Mouse (Mus musculus) CD4-positive helper T cell, adult 2 months (primary cell): ENCODE results near the gene P3h4.

Experiments used
- DNase-seq: peaks from one replicate; pipeline ENCODE4 v3.0.0-alpha.2; 2012; ENCODE audit warnings: low read depth, missing footprints, low spot score

The P3h4 gene

DNA sequence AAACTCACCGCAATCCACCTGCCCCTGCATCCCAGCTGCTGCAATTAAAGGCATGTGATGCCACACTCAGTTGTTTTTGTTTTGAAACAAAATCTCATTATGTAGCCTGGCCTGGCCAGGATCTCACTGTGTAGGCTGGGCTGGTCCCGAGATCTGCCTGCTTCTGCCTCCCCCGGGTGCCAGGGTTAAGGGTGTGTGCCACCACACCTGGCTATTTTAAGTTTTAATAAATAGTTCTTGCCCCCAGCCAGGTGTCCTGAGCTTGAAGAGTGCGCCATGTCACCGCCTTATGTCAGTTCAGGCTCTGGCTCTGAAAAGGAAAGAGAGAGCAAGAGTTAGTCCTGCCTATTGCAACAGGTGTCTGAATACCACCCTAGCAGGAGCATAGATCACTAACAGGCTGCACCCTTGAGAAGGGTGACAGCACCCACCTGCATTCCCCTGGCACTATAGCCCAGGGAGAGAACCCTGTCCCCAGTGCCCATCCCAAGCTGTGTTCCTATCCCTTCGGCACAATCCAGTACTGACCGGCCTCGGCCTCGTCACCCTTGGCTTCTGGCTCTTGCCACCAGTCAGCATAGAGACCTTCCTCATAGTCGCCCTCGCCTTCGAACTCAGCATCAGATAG, 5.7 kb downstream of the P3h4 start:
- DNase-seq: no peak

DNA sequence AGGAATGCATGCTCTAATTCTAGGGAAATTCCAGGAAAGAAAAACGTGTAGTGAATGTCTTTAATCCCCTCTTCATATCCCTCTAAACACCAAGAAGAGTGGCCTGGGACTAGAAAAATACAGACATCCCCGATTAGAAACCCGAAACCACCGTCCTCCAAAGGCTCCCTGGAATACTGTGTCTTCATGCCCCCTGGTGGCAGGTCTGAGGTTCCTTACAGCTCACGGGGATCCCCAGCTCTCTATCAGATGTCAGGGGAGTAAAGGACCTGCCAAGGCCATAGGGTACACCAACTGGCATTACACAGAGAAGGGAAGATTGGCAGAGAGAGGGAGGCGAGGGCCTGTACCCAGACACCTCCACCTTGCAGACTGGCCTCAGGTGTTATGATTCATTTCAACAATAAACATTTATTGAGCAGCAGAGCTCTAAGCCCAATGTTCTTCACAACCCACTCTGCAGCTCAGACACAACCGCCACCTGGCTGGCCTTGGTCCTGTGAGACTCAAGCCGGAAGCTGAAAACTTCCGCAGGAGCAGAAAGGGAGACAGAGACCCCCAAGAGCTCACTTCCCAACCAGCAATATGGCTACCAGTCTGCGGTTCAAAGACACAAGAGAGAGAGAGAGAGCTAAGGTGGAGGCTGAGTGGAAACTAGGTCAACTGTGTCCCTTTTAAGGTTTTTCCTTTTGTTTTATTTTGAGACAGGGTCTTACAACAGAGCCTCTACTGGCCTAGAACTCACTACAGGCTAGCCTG, 6.4 kb downstream of the P3h4 start:
- peak; percentile 52 for DNase-seq

DNA sequence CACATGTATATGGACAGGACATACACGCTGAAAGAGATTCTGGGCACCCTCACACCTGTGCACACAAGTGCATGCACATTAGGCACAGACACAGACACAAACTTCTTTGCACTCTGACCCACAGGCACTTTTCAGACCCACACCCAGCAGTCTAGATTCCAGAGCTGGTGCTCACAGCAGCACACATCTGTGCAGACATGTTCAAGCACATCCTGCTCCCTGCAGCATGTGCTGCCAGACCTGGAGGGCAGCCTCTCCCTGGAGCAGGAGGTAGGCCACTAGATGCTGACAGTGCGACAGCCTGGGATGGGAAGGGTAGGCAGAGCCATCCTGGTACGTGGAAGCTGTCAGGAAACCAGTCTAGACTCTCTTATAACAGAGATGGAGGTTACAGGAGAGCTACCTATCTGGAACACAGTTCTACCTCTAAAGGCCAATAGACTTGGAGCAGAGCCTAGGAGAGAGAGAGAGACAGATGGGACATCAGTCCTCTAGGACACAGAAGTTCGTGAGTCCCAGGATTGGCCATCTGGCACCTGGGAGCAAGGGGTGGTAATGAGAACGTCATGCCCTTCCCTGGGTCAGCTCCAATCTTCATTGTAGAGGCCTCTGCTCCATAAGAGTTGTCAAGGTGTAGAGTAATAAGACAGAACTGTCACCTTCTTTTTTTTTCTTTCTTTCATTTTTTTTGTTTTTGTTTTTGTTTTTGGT, 7.5 kb downstream of the P3h4 start:
- no peak for DNase-seq

DNA sequence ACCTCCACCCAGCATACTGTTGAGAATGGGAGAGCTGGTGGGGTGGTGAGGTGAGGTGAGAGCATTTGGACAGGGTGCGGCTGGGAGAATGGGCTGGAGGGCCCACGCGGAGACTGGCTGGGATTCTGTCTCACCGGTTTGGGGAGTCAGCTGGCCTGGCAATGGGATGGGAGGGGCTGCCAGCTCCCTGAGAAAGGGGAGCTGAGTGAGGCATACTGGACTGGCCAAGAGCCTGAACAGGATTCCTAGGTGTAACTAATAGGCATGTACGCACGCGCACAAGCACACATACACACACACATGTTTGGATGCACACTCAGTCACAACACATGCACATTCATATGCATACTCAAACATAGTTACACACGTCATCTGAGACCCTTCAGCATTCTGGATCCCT, 8.4 kb downstream of the P3h4 start:
- DNase-seq: no peak

DNA sequence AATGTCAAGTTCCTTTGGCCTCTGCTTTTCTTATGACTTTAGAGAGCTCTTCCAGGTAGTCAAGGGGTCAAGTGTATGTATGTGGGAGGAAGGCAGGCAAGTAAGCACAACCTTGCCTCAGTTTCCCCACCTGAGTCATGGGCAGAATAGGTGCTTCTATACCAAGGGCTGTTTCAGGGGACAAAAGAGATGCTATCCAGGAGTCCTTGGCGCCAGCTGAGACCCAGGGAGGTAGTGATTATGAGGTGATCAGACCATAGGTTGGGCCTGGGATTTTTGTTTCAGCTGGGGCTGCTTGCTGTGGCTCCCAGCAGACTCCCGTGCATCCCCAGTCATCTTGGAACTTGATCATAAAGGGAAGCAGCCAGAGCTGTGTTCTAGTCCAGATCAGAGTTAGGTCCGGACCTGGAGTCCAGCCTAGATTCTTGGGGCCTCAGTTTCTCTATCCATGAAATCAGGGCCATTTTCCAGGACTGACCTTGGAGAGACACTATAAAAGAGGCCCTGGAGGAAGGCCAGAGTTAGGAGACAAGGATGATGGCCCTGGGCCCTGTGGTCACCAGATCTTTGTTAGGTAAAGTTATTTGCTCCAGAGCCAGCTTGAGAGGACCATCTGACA, 10.1 kb downstream of the P3h4 start:
- DNase-seq: no peak

DNA sequence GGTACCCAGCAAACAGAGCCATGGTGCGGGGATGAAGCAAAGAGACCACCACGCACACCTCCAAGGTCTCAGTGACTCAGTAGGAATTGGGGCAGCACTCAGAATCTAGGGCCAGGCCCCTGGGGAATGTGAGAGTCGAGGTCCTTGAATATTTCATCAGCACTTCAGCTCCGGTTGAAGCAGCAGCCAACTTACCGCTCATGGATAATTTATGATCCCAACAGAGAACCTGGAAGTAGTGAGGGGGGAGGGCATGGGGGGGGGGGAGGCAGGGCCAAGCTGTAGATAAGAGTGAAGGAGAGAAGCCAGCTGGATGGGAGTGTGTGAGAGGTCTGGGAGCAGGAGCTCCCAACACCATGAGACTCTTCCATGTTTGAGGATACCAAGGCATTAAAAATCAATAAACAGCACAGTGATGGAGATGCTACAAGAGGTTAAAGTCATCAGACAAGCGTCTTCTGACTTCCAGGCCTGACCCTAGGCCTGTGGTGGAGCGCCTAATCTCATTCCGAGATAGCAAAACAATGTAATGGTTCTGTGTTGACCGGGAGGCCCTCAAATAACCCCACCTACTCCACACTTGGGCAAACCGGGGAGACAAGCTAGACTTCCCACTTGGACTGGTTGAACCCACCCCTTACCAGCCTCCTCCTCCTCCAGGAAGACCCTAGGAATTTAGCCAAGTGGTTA, 11.0 kb downstream of the P3h4 start:
- DNase-seq: no peak

DNA sequence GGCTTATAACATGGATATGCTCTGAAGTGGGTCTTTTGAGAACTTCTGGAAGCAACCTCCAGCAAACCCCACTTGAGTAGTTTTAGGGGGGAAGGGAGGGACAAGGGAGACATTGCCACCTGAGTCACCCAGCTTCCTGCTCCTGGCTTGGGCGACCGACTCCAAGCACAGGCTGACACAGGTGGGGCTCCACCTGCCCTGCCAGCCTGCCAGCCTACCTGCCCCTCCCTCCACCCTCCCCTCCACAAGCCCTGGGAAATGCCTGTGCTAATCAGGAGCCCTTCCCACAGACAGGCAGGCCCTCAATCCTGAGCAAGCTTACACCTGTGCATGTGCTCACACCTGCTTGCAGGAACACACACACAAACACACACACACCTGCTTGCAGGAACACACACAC, 12.0 kb downstream of the P3h4 start:
- DNase-seq: no peak

DNA sequence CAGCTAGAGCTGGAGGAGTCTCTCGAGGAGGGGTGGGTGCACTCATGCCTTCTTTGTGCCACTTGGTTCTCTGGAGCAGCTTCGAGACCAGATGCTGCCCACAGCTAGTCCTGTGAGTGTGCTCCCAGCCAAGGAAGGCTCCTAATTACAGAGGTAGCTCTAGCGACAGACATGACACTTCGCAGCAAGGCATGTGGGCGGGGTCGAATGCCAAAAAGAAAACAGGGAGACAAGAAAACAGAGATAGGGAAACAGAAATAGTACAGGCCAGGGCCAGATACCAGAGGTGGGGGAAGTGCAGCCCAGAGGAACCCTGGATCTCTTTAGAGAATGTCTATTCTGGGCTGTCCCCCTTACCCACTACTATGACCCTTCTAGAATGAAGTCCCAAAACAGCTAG, 12.4 kb downstream of the P3h4 start:
- DNase-seq: no peak

DNA sequence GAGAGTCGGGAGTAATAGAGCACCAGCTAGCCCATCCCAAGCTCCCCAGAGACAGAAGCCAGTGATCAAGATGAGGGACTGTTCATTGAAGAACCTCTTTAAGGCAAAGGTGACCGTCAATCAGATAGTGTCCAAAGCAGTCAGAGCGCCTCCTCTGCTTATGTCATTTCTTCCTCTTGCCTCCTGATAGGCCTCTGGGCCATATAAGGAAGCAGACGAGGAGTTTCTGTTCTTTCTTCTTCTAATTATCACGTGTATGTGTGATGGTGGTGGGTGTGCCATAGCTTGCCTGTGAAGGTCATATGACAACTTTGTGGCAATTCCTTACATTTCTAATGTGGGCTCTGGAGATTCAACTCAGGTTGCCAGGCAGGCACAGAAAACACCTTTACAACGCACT, 13.8 kb downstream of the P3h4 start:
- no peak for DNase-seq

DNA sequence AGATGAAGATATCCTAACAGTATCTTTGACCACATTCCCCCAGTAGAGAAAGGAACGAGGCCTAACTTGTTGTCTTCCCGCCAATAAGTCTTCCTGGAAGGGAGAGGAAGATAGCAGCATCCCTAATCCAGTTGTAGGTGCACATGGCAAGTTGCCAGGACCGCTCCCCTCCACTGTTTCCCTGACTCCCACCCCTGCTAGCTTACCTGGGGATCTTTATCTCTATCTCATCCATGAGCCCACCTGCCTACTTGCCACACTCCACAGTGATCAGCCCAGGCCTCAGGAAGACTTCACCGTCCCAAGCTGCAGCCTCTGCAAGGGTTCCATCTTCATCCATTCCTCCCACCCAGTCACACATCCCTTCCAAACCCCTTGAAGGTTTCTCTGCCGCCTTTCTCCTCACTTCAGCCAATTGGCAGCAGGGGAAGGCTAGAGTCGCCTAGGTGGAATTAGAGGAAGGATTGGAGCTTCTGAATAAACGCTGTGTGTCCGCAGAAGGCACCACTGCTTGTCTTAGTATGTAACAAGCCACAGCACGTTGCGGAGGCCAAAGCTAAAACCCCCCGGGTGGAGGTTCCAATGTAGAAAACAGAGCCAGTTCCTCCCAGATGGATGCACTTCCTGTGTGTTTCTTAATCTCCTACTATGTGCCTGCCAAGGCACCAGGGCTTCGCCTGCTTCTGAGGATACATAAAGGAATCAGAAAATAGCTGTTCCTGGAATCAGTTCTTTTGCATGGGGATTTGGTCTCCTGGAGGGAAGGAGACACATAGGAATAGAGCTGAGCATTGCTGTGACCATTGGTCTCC, 14.7 kb downstream of the P3h4 start:
- no peak for DNase-seq

DNA sequence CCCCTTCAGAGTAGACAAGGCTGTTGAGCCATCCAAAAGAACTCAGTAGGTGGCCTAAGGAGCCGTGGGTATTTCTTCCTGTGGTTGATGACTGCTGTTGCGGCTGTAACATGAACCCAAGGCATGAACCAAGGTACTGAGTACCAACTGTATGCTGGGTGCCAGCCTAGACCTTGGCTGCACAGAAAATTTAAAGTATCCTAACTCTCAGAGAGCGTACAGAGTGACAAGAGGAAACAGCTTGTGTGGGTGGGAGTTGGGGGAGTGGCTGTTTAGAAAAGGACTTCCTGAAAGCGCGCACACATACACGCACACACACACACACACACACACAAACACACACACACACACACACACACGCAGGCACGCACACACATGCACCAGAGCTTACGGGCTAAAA, 15.3 kb downstream of the P3h4 start:
- peak; percentile 64 for DNase-seq

DNA sequence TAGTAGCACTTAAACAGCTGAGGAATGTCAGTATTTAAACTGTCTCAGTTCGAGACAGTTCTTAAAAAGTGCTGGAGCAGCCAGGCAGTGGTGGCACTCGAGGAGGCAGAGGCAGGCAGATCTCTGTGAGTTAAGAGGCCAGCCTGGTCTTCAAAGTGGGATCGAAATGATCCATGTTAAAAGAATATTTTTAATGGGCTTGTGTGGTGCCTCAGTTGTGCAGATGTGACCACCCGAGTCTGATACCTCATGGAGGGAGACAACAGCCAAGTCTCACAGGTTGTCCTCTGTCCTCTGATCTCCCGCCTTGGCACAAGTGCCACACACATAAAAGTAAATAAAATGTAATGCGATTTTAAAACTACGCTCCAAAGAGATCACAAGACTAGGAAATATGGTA, 16.1 kb downstream of the P3h4 start:
- DNase-seq: no peak

DNA sequence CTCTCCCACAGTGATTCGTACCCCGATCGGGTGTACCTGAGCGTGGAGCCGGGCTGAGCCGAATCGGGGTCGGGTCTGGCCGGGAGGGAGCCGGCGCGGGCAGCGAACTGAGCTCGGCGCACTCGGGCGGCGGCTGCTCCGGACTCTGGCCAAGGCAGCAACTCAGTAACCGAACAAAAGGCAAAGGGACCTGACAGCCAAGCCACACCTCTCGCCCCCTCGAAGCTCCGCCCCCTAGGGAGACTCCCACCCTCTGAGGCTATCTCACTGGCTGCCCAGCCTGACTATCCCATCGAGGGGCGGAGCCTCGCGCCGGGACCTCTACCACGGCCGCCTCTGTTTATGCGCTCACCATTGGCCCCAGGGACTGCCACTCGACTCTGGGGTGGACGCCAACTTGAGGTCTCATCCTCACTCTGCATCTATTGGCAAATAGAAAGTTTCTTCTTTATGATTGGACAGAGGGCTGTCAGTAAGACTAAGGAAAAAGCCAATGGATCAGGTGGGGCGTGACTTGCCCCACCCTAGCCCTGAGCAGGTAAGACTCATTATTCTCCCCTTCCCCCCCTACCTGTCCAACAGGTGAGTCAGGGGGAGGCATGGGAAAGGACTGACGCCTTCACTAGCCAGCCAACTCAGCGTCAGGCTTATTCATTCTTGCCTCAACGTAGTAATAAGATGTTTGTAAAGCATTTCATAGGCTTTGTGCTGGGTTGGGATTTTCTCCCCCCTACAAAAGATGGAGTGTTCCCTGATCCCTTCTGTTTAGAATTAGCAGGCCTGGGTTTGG, 16.8 kb downstream of the P3h4 start, which contains the start of gene Jup:
Gene Jup, minus strand, starts transcription at position 164 of the 790 bp plus-strand sequence.
- DNase-seq: peak; percentile 90

DNA sequence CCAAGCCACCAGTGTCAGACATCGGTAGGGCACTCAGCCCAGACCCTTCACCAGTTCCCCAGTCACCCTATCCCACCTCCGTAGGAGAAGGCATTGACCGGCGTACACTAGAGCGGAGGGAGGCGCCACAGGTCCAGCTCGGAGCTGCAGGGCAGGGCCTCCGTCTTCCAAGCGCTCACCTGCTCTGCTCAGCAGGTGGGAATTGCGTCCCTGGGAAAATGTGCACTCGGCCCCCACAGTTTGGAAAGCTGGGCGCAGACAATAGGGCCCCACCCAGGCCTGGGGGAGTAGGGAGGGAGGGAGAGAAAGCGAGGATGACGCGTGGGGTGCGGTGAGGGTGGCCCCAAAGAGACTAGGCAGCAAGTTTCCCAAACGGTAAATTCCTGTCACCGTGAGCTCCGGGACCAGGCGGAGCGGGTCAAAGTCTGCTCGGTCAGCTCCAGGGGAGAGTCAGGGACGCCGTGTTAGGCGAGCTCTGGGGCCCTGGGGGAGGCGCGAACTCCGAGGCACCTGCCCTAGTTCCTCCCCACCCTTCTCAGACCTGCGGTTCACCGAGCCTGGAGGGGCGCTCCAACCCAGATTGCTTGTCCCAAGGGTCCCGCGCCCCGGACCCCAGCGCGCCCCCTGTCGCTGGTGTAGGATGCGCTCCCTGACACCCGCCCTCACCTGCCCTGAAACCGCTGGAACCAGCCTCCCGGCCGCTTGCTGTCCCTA, 17.6 kb downstream of the P3h4 start:
- no peak for DNase-seq

DNA sequence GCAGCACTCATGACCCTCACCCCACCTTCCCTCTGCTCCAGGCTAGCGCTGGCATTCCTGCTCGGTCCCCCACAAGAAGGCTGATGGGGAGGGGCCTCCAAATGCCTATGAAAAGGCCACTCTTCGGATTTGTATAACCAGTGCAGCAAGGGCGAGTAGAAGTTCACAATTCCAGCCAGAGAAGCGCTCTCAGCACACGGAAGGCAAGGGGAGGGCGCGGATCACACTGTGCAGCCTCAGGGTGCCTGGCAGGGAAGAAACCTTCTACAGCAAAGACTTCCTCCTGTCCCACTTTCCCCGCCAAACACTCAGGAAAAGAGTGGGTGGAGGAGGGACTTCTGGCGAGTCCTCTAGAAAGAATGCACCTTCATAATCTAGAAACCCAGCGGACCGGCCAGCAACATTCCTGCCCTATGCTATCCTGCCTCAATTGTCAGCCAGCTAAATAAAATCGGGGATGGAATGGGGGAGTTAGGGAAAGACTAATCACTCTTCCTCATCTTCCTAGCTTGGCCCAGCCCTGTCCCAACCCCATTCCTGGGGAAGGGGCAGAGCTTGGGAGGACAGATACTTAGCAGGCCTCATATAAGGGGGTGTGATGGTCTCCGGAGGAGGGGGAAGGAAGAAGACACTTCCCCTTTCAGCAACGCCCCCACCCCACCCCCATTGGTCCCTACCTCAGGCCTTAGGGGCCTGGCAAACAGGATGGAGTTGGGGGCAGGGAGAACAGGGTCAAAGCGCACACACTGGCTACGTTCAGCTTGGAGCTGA, 18.6 kb downstream of the P3h4 start:
- no peak for DNase-seq

DNA sequence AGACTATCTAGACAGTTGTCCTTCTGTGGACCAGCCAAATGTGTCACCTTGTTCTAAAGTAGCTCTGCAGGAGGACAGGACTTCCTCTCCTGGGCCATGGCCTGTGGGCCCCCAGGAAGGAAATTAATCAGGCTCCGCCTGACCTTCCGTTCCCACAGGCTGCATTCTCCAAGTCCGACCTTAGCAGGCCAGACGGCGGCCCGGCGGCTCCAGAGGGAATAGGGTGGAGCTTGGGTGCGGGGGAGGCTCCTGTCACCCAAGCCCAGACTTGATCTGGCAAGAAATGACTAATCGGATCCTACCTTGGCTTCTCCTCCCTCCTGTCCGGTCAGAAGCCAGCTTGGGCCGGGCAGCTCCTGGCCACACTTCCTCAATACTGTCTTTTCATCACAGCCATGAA, 19.4 kb downstream of the P3h4 start:
- DNase-seq: no peak

DNA sequence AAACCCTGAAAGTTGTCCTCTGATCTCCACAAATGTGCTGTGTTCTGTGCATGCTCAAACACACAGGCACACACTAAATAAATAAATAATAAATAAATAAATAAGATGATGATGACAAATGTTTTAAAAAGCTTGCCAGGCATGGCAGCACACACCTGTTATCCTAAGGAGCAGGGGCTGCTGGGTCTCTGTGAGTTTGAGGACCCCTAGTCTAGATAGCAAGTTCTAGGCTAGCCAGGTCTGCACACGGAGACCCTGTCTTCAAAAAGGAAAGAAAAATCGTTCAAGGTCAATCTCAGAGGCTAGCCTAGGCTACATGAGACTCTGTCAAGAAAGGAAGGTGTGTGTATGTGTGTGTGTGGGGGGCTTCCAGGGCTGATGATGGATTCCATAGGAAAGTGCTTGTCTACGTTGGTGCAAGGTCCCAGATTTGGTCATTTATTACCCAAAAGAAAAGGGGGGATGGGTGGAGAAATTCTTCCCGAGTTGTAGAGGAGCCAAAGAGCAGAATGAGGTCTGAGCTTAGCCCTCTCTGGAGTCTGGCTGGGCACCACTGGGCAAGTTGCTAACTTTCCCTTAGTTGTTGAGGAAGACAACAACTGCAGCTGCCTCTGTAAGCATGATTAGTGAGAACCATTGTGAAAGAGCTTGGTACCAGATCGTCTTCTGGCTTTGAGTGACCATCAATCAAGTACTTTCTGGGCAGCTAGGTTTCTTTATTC, 20.1 kb downstream of the P3h4 start:
- no peak for DNase-seq

DNA sequence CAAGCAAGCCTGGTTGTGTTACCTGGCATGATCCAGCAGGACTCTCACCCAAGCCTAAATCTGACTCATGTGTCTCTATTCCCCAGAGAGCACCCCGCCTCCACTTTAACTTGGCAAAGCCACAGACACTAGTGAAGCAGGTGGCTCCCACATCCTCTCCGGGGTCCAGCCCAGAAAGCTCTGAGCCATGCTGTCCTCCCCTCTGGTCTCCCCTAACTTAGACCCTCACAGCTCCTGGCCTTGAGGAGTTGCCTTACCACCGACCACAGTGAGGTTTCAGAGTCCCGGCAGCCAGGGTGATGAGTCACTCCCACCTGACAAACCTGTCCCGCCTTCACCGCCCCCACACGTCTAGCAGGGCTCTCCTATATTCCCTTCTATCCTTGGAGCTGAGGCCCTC, 20.9 kb downstream of the P3h4 start:
- no peak for DNase-seq
